Mouse (Mus musculus): Measurements from ENCODE around the gene Bcl10. TPM values are rescaled to one million over a fixed set of nuclear protein-coding genes. Genes with fewer than 3 reads are reported as not detected.

The Bcl10 gene
- total RNA-seq, 2 experiments from 2014 or later = 12.7 TPM

Other genes starting within 250 kb of the Bcl10 start
- gene Ddah1, start 164.1 kb upstream of the Bcl10 start, total RNA-seq (2021) = 10 to 100 TPM; 51.2 to 54.6 TPM
- 10 to 100 TPM; 36.5 to 37.4 TPM for gene 2410004B18Rik, start 15.2 kb downstream of the Bcl10 start, total RNA-seq (2021)
- gene Syde2, start 65.1 kb downstream of the Bcl10 start, total RNA-seq (2021) = 1 to 10 TPM; 4.5 to 4.6 TPM
- gene Wdr63, start 185.3 kb downstream of the Bcl10 start, total RNA-seq (2021) = under 1 TPM; 0.54 TPM
- gene Mcoln3, start 194.6 kb downstream of the Bcl10 start, total RNA-seq (2021) = not detected
- not detected for gene Mcoln2, start 227.0 kb downstream of the Bcl10 start, total RNA-seq (2021)

All from layer of hippocampus, postnatal 25 days (tissue).